Mouse (Mus musculus): ENCODE measurements around the gene Dgki.

GRCm38 (mm10) chr6:37142991-37143866 lies 156.8 kb downstream of the Dgki start:
- no peak for TF ChIP-seq CTCF (IDR thresholded peaks at IDR 0.05; ENCODE audit: low read depth, low read length)
- no peak for TF ChIP-seq POLR2A (IDR thresholded peaks at IDR 0.05; ENCODE audit: insufficient read depth, low read length)
- no peak for TF ChIP-seq EP300 (IDR thresholded peaks at IDR 0.05; ENCODE audit: insufficient read depth, low read depth, low read length)
